Mouse (Mus musculus): ENCODE data around the gene Slc29a3. TPM values are rescaled to one million over a fixed set of nuclear protein-coding genes. Genes with fewer than 3 reads are reported as not detected.

The Slc29a3 gene
- polyA plus RNA-seq, 1 experiment from 2014 or later: 14.8 TPM

GRCm38 (mm10) chr10:60739619-60740363 is 12.8 kb downstream of the Slc29a3 start:
- no peaks in the 10 kb centered on the region for H3K27me3 ChIP-seq
- H3K4me1 ChIP-seq: no peaks in the 10 kb centered on the region
- no peak for ATAC-seq (ENCODE audit: insufficient number of reproducible peaks, insufficient read depth, low FRiP score, low TSS enrichment, low read depth)
- no peak overlapping the region for H3K9ac ChIP-seq
- H3K27ac ChIP-seq: no peak overlapping the region
- H3K4me3 ChIP-seq: no peak overlapping the region
- peaks cover 39% of the 10 kb centered on the region for H3K36me3 ChIP-seq
- H3K9me3 ChIP-seq: no peaks in the 10 kb centered on the region
- no peak overlapping the region for H3K4me2 ChIP-seq
- 83% methylated on average over 4 of the region's 4 CpGs for WGBS

- H3K36me3 ChIP-seq: peaks cover 26% of the 10 kb centered on the region
- 79% methylated on average over 7 of the region's 9 CpGs for WGBS
- no peaks in the 10 kb centered on the region for H3K27me3 ChIP-seq
- no peak overlapping the region for H3K4me2 ChIP-seq
- H3K4me1 ChIP-seq: no peaks in the 10 kb centered on the region
- no peak overlapping the region for H3K4me3 ChIP-seq
- H3K27ac ChIP-seq: no peak overlapping the region
- no peak for ATAC-seq (ENCODE audit: insufficient number of reproducible peaks, insufficient read depth, low FRiP score, low TSS enrichment, low read depth)
- H3K9ac ChIP-seq: no peak overlapping the region
- no peaks in the 10 kb centered on the region for H3K9me3 ChIP-seq
Observed at GRCm38 (mm10) chr10:60737886-60738640, 14.5 kb downstream of the Slc29a3 start.

GRCm38 (mm10) chr10:60737169-60737728 is 15.3 kb downstream of the Slc29a3 start:
- no peak for ATAC-seq (ENCODE audit: insufficient number of reproducible peaks, insufficient read depth, low FRiP score, low TSS enrichment, low read depth)
- 63% methylated on average over 11 of the region's 11 CpGs for WGBS
- peaks cover 19% of the 10 kb centered on the region for H3K36me3 ChIP-seq
- H3K9me3 ChIP-seq: no peaks in the 10 kb centered on the region
- no peaks in the 10 kb centered on the region for H3K4me1 ChIP-seq
- H3K27me3 ChIP-seq: no peaks in the 10 kb centered on the region
- H3K27ac ChIP-seq: no peak overlapping the region
- H3K9ac ChIP-seq: no peak overlapping the region
- no peak overlapping the region for H3K4me2 ChIP-seq
- no peak overlapping the region for H3K4me3 ChIP-seq

- Histone ChIP-seq H3K27ac (no peak overlapping the region), H3K4me2 (no peak overlapping the region), H3K4me1 (no peaks in the 10 kb centered on the region), H3K9me3 (no peaks in the 10 kb centered on the region), H3K9ac (no peak overlapping the region), H3K4me3 (no peak overlapping the region), H3K36me3 (peaks cover 14% of the 10 kb centered on the region; the same call in 1 of the 2 replicates), H3K27me3 (no peaks in the 10 kb centered on the region)
- no peak for ATAC-seq (ENCODE audit: insufficient number of reproducible peaks, insufficient read depth, low FRiP score, low TSS enrichment, low read depth)
- WGBS: 100% methylated on average over 1 of the region's 1 CpGs
Observed at GRCm38 (mm10) chr10:60735737-60736136, 16.9 kb downstream of the Slc29a3 start.

- no peak overlapping the region for H3K4me2 ChIP-seq
- no peak overlapping the region for H3K27ac ChIP-seq
- H3K27me3 ChIP-seq: no peaks in the 10 kb centered on the region
- WGBS: 79% methylated on average over 8 of the region's 8 CpGs
- H3K4me3 ChIP-seq: no peak overlapping the region
- H3K9me3 ChIP-seq: no peaks in the 10 kb centered on the region
- no peaks in the 10 kb centered on the region for H3K4me1 ChIP-seq
- no peak for ATAC-seq (ENCODE audit: insufficient number of reproducible peaks, insufficient read depth, low FRiP score, low TSS enrichment, low read depth)
- peaks cover 27% of the 10 kb centered on the region for H3K36me3 ChIP-seq
- no peak overlapping the region for H3K9ac ChIP-seq
Observed at GRCm38 (mm10) chr10:60733471-60733870, 19.1 kb downstream of the Slc29a3 start.

- Histone ChIP-seq H3K4me1 (peaks cover 8% of the 10 kb centered on the region), H3K27me3 (no peaks in the 10 kb centered on the region), H3K4me3 (no peak overlapping the region), H3K27ac (no peak overlapping the region), H3K9me3 (no peaks in the 10 kb centered on the region), H3K9ac (no peak overlapping the region), H3K4me2 (no peak overlapping the region), H3K36me3 (peaks cover 29% of the 10 kb centered on the region)
- ATAC-seq (ENCODE audit: insufficient number of reproducible peaks, insufficient read depth, low FRiP score, low TSS enrichment, low read depth): no peak
- WGBS: 53% methylated on average over 2 of the region's 2 CpGs
Observed at GRCm38 (mm10) chr10:60732397-60732861, 20.2 kb downstream of the Slc29a3 start.

GRCm38 (mm10) chr10:60731742-60732141 is 20.9 kb downstream of the Slc29a3 start:
- no peak overlapping the region for H3K9ac ChIP-seq
- peaks cover 23% of the 10 kb centered on the region for H3K36me3 ChIP-seq
- H3K27me3 ChIP-seq: no peaks in the 10 kb centered on the region
- no peak overlapping the region for H3K4me2 ChIP-seq
- peaks cover 14% of the 10 kb centered on the region for H3K4me1 ChIP-seq
- no peak overlapping the region for H3K27ac ChIP-seq
- ATAC-seq (ENCODE audit: insufficient number of reproducible peaks, insufficient read depth, low FRiP score, low TSS enrichment, low read depth): no peak
- 38% methylated on average over 5 of the region's 5 CpGs for WGBS
- H3K9me3 ChIP-seq: no peaks in the 10 kb centered on the region
- no peak overlapping the region for H3K4me3 ChIP-seq

GRCm38 (mm10) chr10:60727301-60727700 is 25.3 kb downstream of the Slc29a3 start:
- no peak overlapping the region for H3K4me3 ChIP-seq
- 19% methylated on average over 5 of the region's 5 CpGs for WGBS
- no peak for ATAC-seq (ENCODE audit: insufficient number of reproducible peaks, insufficient read depth, low FRiP score, low TSS enrichment, low read depth)
- H3K27me3 ChIP-seq: no peaks in the 10 kb centered on the region
- H3K4me2 ChIP-seq: no peak overlapping the region
- H3K36me3 ChIP-seq: peaks cover 34% of the 10 kb centered on the region
- H3K9me3 ChIP-seq: no peaks in the 10 kb centered on the region
- H3K27ac ChIP-seq: no peak overlapping the region
- peaks cover 16% of the 10 kb centered on the region for H3K4me1 ChIP-seq
- H3K9ac ChIP-seq: no peak overlapping the region

- no peak overlapping the region for H3K9ac ChIP-seq
Observed at GRCm38 (mm10) chr10:60726896-60727295, 25.7 kb downstream of the Slc29a3 start.

GRCm38 (mm10) chr10:60724496-60724895 is 28.1 kb downstream of the Slc29a3 start:
- no peaks in the 10 kb centered on the region for H3K27me3 ChIP-seq
- ATAC-seq (ENCODE audit: insufficient number of reproducible peaks, insufficient read depth, low FRiP score, low TSS enrichment, low read depth): 0 out of 2 replicates have a peak, but pooled peaks have one; percentile 17

More at GRCm38 (mm10) chr10:60726896-60727295, 25.7 kb downstream of the Slc29a3 start:
- Histone ChIP-seq H3K27ac (no peak overlapping the region), H3K27me3 (no peaks in the 10 kb centered on the region), H3K4me2 (no peak overlapping the region), H3K4me1 (peaks cover 16% of the 10 kb centered on the region), H3K9me3 (no peaks in the 10 kb centered on the region), H3K36me3 (peaks cover 34% of the 10 kb centered on the region), H3K4me3 (no peak overlapping the region)
- WGBS: 68% methylated on average over 3 of the region's 3 CpGs
- no peak for ATAC-seq (ENCODE audit: insufficient number of reproducible peaks, insufficient read depth, low FRiP score, low TSS enrichment, low read depth)

GRCm38 (mm10) chr10:60723345-60723744 is 29.2 kb downstream of the Slc29a3 start:
- WGBS: 42% methylated on average over 1 of the region's 1 CpGs
- ATAC-seq (ENCODE audit: insufficient number of reproducible peaks, insufficient read depth, low FRiP score, low TSS enrichment, low read depth): no peak
- H3K4me2 ChIP-seq: no peak overlapping the region
- H3K9ac ChIP-seq: no peak overlapping the region
- no peak overlapping the region for H3K4me3 ChIP-seq
- peaks cover 49% of the 10 kb centered on the region for H3K36me3 ChIP-seq
- H3K9me3 ChIP-seq: no peaks in the 10 kb centered on the region
- H3K4me1 ChIP-seq: peaks cover 16% of the 10 kb centered on the region
- H3K27ac ChIP-seq: no peak overlapping the region
- H3K27me3 ChIP-seq: no peaks in the 10 kb centered on the region

More at GRCm38 (mm10) chr10:60724496-60724895, 28.1 kb downstream of the Slc29a3 start:
- WGBS: 78% methylated on average over 6 of the region's 6 CpGs
- Histone ChIP-seq H3K27ac (no peak overlapping the region), H3K9me3 (no peaks in the 10 kb centered on the region), H3K4me2 (no peak overlapping the region), H3K9ac (no peak overlapping the region), H3K36me3 (peaks cover 44% of the 10 kb centered on the region), H3K4me1 (peaks cover 16% of the 10 kb centered on the region), H3K4me3 (no peak overlapping the region)

Measured in embryonic facial prominence, embryonic 13.5 days (tissue).